Mouse (Mus musculus) ovary, postnatal 10 days (tissue): Measurements from ENCODE around the gene Resf1.
"Not testable (repeated sequence)": the region's sequence is repeated elsewhere in the genome, so short reads cannot be mapped to it uniquely, and the experiment has no call there.

Experiments
- DNase-seq: peaks from one replicate; pipeline ENCODE4 v3.0.0; 2022; ENCODE audit warnings: low spot score

Resf1 gene

GRCm38 (mm10) chr6:149344372-149344771 is 35.2 kb downstream of the Resf1 start:
- DNase-seq: no peak

DNA sequence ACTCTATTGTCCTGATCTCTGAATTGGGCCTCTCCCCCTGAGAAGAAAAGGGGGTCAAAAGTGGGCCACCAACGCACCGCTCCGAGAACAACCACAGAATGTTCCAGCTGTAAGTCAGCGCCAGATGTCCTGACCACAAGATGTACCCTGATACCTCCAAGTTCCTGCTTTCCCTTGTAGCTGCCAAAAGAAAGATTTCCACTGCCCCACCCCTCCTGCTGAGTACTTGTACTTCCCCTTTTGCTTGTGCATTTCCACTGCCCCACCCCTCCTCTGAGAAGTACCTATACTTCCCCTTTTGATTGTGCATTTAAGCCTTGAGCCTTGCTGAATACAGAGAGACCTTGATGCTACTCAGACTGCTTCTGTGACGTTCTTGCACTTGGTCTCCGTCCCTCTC is 39.0 kb downstream of the Resf1 start:
- not testable (repeated sequence) for DNase-seq

DNA sequence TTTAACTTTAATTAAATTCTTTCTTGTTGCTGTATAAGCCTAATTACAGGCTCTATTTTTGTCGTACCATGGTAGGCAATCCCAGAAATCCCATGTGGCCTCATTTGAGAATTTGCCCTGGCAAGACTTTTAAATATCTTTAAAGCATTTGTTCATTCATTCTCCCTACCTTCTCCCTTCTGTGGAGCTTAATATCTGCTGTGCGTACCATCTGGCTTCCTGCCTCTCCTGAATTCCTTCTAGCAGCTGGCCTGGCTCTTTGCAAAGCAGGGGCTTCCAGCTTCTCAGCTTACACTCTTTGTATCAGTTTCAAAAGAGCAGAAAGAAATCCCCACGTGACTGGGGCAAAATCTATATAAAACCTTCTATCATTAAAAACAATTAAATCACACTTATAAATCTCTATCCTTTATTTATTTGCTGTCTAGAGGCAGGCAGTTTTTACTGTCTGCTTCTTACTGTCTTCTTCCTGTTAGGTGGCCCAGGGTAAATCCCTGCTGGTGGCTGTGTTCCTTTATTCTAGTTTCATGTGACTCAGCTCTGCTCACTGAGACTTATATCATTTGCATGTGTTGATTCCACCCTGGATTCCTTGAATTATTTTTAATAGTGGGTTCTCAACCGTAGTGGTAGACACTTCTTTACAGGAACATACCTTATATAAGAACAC is 45.7 kb downstream of the Resf1 start:
- DNase-seq: no peak

DNA sequence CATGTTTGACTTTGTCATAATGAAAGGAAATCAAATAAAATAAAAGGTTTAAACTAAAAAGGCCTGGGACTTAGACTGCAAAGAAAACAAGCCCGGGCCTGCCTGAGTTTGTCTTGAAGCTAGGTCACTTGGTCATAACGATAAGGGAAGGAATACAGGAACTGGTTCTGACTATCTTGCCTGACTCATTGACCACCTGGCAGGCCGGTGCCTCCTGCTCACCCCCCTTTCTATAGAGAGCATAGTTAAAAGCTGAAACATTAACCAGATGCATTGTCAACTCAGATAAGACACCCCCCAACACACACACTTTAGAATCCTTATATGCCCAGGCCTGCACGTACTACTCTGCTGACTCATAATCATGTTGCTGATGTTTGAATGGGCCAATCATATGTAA is 46.6 kb downstream of the Resf1 start:
- DNase-seq: not testable (repeated sequence)

- no peak for DNase-seq
Measured at GRCm38 (mm10) chr6:149357155-149357554, 47.9 kb downstream of the Resf1 start.

- DNase-seq: not testable (repeated sequence)
Measured at GRCm38 (mm10) chr6:149362533-149362932, 53.3 kb downstream of the Resf1 start.

GRCm38 (mm10) chr6:149365975-149366374 is 56.8 kb downstream of the Resf1 start:
- DNase-seq: not testable (repeated sequence)

- no peak for DNase-seq
Measured at GRCm38 (mm10) chr6:149366403-149366802, 57.2 kb downstream of the Resf1 start.

DNA sequence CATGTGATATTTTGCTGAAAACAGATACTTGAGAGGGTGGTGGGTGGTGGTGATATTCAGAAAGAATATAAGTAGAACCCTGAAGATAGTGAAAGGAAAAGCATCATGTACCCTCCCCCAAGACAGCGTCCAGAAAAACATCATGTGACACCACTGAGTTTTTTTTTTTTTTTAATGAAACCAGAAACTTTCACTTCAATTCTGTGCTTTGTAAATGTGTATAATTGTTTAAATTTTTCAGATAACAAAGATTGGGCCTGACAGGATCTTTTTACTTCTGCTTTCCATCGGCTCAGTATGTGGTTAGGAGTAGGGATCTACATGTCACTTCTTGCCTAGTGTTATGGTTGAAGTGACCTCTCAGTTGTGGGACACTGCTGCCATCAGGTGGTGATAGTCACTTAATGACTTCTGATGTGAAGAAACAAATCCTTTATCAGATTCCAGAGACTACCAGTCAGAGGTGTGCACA is 65.8 kb downstream of the Resf1 start:
- no peak for DNase-seq

DNA sequence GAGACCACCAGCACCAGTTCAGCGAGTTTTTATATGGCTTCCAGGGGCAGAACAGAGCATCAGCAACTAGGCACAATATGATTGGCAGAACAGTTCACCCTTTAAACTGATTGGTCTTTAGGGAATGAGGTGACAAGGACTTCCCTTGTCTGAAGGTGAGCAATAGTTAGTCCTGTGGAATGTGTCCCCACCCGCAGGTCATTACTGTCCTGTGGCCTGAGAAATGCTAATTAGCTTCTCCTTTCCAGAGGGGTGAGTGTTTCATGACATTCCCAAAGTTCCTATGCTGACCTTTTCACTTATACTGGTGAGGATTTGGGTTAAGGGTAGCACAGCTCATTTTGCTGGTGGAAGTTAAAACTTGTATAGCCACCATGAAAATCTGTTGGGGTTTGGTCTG is 74.3 kb downstream of the Resf1 start:
- DNase-seq: no peak
